Mouse (Mus musculus) heart, adult 11 months (tissue): ENCODE measurements at regions not wholly inside any gene's neighbourhood (a gene's known extent, or its start where the extent isn't known, plus 50 kb on each side); places are given as distances from the start of the nearest gene placed in this dataset.

Experiments used
- DNase-seq: peaks from one replicate; pipeline ENCODE4 v3.0.0; 2022

DNA sequence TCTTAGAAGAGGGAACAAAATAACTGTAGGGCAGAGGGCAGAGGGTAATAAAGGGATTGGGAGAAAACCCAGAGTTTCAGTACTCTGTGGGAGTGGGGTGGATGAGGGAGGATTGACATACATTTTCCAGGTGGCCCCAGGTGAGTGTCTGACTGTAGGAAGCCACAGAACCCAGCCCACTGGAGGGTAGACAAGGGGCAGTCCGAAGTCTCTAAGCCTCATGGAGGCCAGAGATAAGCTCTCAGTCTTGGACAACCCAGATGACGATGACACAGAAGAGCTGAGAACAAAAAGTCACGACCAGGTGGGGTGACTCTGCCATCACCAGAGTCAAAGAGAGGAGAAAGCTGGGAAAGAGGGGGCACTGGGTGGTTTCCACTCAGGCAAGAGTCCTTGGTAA lies 70.8 kb downstream of the 5530400C23Rik start:
- peak; percentile 30 for DNase-seq
